Mouse (Mus musculus) stomach, postnatal 0 days (tissue): ENCODE data around the gene Gm44579.

Experiments used
- CTCF ChIP-seq: IDR thresholded peaks from 2 replicates; pipeline ENCODE4 v1.5.1; 2016; ENCODE audit warnings: antibody characterized with exemption, low read depth, mild to moderate bottlenecking, moderate library complexity
- EP300 ChIP-seq: optimal IDR thresholded peaks from 2 replicates; pipeline ENCODE3; 2016; ENCODE audit warnings: antibody characterized with exemption

- no peak for TF ChIP-seq EP300
- TF ChIP-seq CTCF, result no peak
These were observed 13.6 kb upstream of the Gm44579 start, which contains the start of gene Olfr286 for GRCm38 (mm10) chr15:98234350-98234749.
